Mouse (Mus musculus): ENCODE measurements around the gene Dgcr8. TPM values are rescaled to one million over a fixed set of nuclear protein-coding genes. Genes with fewer than 3 reads are reported as not detected.

The Dgcr8 gene
- total and polyA plus RNA-seq, 2 experiments = 8.0 to 8.3 TPM

GRCm38 (mm10) chr16:18214858-18215257 lies 74.2 kb downstream of the Dgcr8 start:
- no peak overlapping the region for H3K4me3 ChIP-seq (ENCODE audit: insufficient read depth, low read depth, low read length)
- no peaks in the 10 kb centered on the region for H3K4me1 ChIP-seq (ENCODE audit: control insufficient read depth, insufficient read depth, low read length)
- 87% methylated on average over 7 of the region's 7 CpGs for WGBS
- no peak overlapping the region for H3K27ac ChIP-seq (replicated peaks; ENCODE audit: insufficient read depth, low read depth, low read length)
- H3K9ac ChIP-seq (ENCODE audit: low read depth, low read length) = no peak overlapping the region
- H3K79me2 ChIP-seq (ENCODE audit: control insufficient read depth, insufficient read depth, low read length) = no peaks in the 10 kb centered on the region
- TF ChIP-seq POLR2A (IDR thresholded peaks at IDR 0.05; ENCODE audit: extremely low read depth, insufficient read depth, low read length) = no peak
- H3K36me3 ChIP-seq (ENCODE audit: control insufficient read depth, insufficient read depth, low read length) = no peaks in the 10 kb centered on the region
- H3K27me3 ChIP-seq (ENCODE audit: control insufficient read depth, insufficient read depth, low read length) = no peaks in the 10 kb centered on the region
- no peak for DNase-seq (ENCODE audit: extremely low read depth, low read depth, low spot score)

GRCm38 (mm10) chr16:18213689-18214088 lies 75.4 kb downstream of the Dgcr8 start:
- WGBS = 72% methylated on average over 6 of the region's 6 CpGs
- no peak for TF ChIP-seq POLR2A (IDR thresholded peaks at IDR 0.05; ENCODE audit: extremely low read depth, insufficient read depth, low read length)
- TF ChIP-seq CTCF (IDR thresholded peaks at IDR 0.05; ENCODE audit: low read depth, low read length) = no peak
- DNase-seq (ENCODE audit: extremely low read depth, low read depth, low spot score) = no peak

GRCm38 (mm10) chr16:18211417-18212171 lies 77.5 kb downstream of the Dgcr8 start:
- H3K9ac ChIP-seq (ENCODE audit: low read depth, low read length) = no peak overlapping the region
- DNase-seq (ENCODE audit: extremely low read depth, low read depth, low spot score) = peak; percentile 34
- TF ChIP-seq POLR2A (IDR thresholded peaks at IDR 0.05; ENCODE audit: extremely low read depth, insufficient read depth, low read length) (no peak), CTCF (IDR thresholded peaks at IDR 0.05; ENCODE audit: low read depth, low read length) (peak; percentile 98)
- no peaks in the 10 kb centered on the region for H3K79me2 ChIP-seq (ENCODE audit: control insufficient read depth, insufficient read depth, low read length)
- H3K4me3 ChIP-seq (ENCODE audit: insufficient read depth, low read depth, low read length) = no peak overlapping the region
- no peak overlapping the region for H3K27ac ChIP-seq (replicated peaks; ENCODE audit: insufficient read depth, low read depth, low read length)
- no peaks in the 10 kb centered on the region for H3K36me3 ChIP-seq (ENCODE audit: control insufficient read depth, insufficient read depth, low read length)
- no peaks in the 10 kb centered on the region for H3K4me1 ChIP-seq (ENCODE audit: control insufficient read depth, insufficient read depth, low read length)
- 46% methylated on average over 10 of the region's 10 CpGs for WGBS
- no peaks in the 10 kb centered on the region for H3K27me3 ChIP-seq (ENCODE audit: control insufficient read depth, insufficient read depth, low read length)

More at GRCm38 (mm10) chr16:18213689-18214088, 75.4 kb downstream of the Dgcr8 start:
- no peaks in the 10 kb centered on the region for H3K4me1 ChIP-seq (ENCODE audit: control insufficient read depth, insufficient read depth, low read length)
- no peak overlapping the region for H3K4me3 ChIP-seq (ENCODE audit: insufficient read depth, low read depth, low read length)
- no peak overlapping the region for H3K27ac ChIP-seq (replicated peaks; ENCODE audit: insufficient read depth, low read depth, low read length)
- no peaks in the 10 kb centered on the region for H3K36me3 ChIP-seq (ENCODE audit: control insufficient read depth, insufficient read depth, low read length)
- no peaks in the 10 kb centered on the region for H3K27me3 ChIP-seq (ENCODE audit: control insufficient read depth, insufficient read depth, low read length)
- no peaks in the 10 kb centered on the region for H3K79me2 ChIP-seq (ENCODE audit: control insufficient read depth, insufficient read depth, low read length)
- H3K9ac ChIP-seq (ENCODE audit: low read depth, low read length) = no peak overlapping the region

- Histone ChIP-seq H3K4me1 (ENCODE audit: control insufficient read depth, insufficient read depth, low read length) (no peaks in the 10 kb centered on the region), H3K4me3 (ENCODE audit: insufficient read depth, low read depth, low read length) (no peak overlapping the region), H3K27ac (replicated peaks; ENCODE audit: insufficient read depth, low read depth, low read length) (no peak overlapping the region), H3K27me3 (ENCODE audit: control insufficient read depth, insufficient read depth, low read length) (no peaks in the 10 kb centered on the region), H3K9ac (ENCODE audit: low read depth, low read length) (no peak overlapping the region), H3K36me3 (ENCODE audit: control insufficient read depth, insufficient read depth, low read length) (no peaks in the 10 kb centered on the region), H3K79me2 (ENCODE audit: control insufficient read depth, insufficient read depth, low read length) (no peaks in the 10 kb centered on the region)
- TF ChIP-seq CTCF (IDR thresholded peaks at IDR 0.05; ENCODE audit: low read depth, low read length) (peak; percentile 77), POLR2A (IDR thresholded peaks at IDR 0.05; ENCODE audit: extremely low read depth, insufficient read depth, low read length) (no peak)
- DNase-seq (ENCODE audit: extremely low read depth, low read depth, low spot score) = no peak
- WGBS = 15% methylated on average over 8 of the region's 8 CpGs
Observed at GRCm38 (mm10) chr16:18210701-18211416, 78.2 kb downstream of the Dgcr8 start.

Other genes with a start within 250 kb of the Dgcr8 start
- 45.3 and 45.9 TPM in 2 replicates for gene Dgcr6, start 236.4 kb downstream of the Dgcr8 start, total RNA-seq (2014; rRNA removed)
- gene Dgcr6, start 236.4 kb downstream of the Dgcr8 start, polyA plus RNA-seq (2012; rRNA removed) = 103 and 121 TPM in 2 replicates
- gene Prodh, start 199.0 kb downstream of the Dgcr8 start, total RNA-seq (2014; rRNA removed) = 246 and 376 TPM in 2 replicates
- 356 and 394 TPM in 2 replicates for gene Prodh, start 199.0 kb downstream of the Dgcr8 start, polyA plus RNA-seq (2012; rRNA removed)
- not detected in 2 replicates for gene Rtn4r, start 161.6 kb downstream of the Dgcr8 start, total RNA-seq (2014; rRNA removed)
- 0.07 TPM in 1 of 2 replicates, not detected in the other for gene Rtn4r, start 161.6 kb downstream of the Dgcr8 start, polyA plus RNA-seq (2012; rRNA removed)
- not detected in 2 replicates for gene Ccdc188, start 71.4 kb downstream of the Dgcr8 start, total RNA-seq (2014; rRNA removed)
- gene Ccdc188, start 71.4 kb downstream of the Dgcr8 start, polyA plus RNA-seq (2012; rRNA removed) = not detected in 2 replicates
- gene Zdhhc8, start 54.1 kb downstream of the Dgcr8 start, total RNA-seq (2014; rRNA removed) = 1.2 and 1.3 TPM in 2 replicates
- gene Zdhhc8, start 54.1 kb downstream of the Dgcr8 start, polyA plus RNA-seq (2012; rRNA removed) = 10.9 and 12.3 TPM in 2 replicates
- gene Trmt2a, start 40.6 kb downstream of the Dgcr8 start, total RNA-seq (2014; rRNA removed) = 12.8 and 14.6 TPM in 2 replicates
- gene Trmt2a, start 40.6 kb downstream of the Dgcr8 start, polyA plus RNA-seq (2012; rRNA removed) = 15.8 and 19.4 TPM in 2 replicates
- 37.0 and 40.9 TPM in 2 replicates for gene Ranbp1, start 40.5 kb downstream of the Dgcr8 start, total RNA-seq (2014; rRNA removed)
- 32.1 and 39.5 TPM in 2 replicates for gene Ranbp1, start 40.5 kb downstream of the Dgcr8 start, polyA plus RNA-seq (2012; rRNA removed)
- gene Gm49776, start 30.9 kb downstream of the Dgcr8 start, total RNA-seq (2014; rRNA removed) = not detected in 2 replicates
- not detected in 2 replicates for gene Gm49776, start 30.9 kb downstream of the Dgcr8 start, polyA plus RNA-seq (2012; rRNA removed)
- 42.4 and 58.0 TPM in 2 replicates for gene Tango2, start 58.9 kb upstream of the Dgcr8 start, total RNA-seq (2014; rRNA removed)
- gene Tango2, start 58.9 kb upstream of the Dgcr8 start, polyA plus RNA-seq (2012; rRNA removed) = 52.6 and 57.1 TPM in 2 replicates
- 14.1 and 18.5 TPM in 2 replicates for gene Arvcf, start 58.9 kb upstream of the Dgcr8 start, total RNA-seq (2014; rRNA removed)
- 17.1 and 18.4 TPM in 2 replicates for gene Arvcf, start 58.9 kb upstream of the Dgcr8 start, polyA plus RNA-seq (2012; rRNA removed)
- gene Txnrd2, start 137.1 kb upstream of the Dgcr8 start, total RNA-seq (2014; rRNA removed) = 23.9 and 30.9 TPM in 2 replicates
- 39.1 and 46.6 TPM in 2 replicates for gene Txnrd2, start 137.1 kb upstream of the Dgcr8 start, polyA plus RNA-seq (2012; rRNA removed)
- 474 and 538 TPM in 2 replicates for gene Comt, start 137.6 kb upstream of the Dgcr8 start, total RNA-seq (2014; rRNA removed)
- gene Comt, start 137.6 kb upstream of the Dgcr8 start, polyA plus RNA-seq (2012; rRNA removed) = 779 and 1,223 TPM in 2 replicates
- gene Gnb1l, start 209.5 kb upstream of the Dgcr8 start, total RNA-seq (2014; rRNA removed) = 1.4 and 1.5 TPM in 2 replicates
- 3.6 and 4.8 TPM in 2 replicates for gene Gnb1l, start 209.5 kb upstream of the Dgcr8 start, polyA plus RNA-seq (2012; rRNA removed)
- gene Rtl10, start 209.7 kb upstream of the Dgcr8 start, total RNA-seq (2014; rRNA removed) = 0.18 and 1.0 TPM in 2 replicates
- gene Rtl10, start 209.7 kb upstream of the Dgcr8 start, polyA plus RNA-seq (2012; rRNA removed) = 2.2 and 4.3 TPM in 2 replicates

Measured in liver, adult 2 months (tissue).